ENCODE assay signal across 23 mouse cellular contexts in the genomic region with DNA sequence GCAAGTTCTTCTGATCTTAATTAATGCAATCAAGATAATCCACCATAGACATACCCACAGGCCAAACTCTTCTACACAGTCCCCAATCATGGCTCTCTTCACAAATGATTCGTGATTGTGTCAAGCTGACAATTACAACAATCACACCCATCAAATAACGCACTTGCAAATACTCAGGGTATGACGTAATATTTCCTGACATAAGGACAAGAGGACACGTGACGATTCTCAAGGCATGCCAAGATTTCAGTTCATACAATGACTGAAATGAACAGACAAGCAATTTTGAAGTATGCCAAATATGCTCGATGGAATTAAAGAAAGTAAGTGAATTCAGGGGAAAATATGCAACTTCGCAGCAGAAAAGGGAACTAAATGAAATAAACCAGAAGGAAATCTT.
"Had no signal": no experiment of that assay in that cellular context is flagged by ENCODE, and none has a peak within 500 bp of the region (broad histone marks: within the 10 kb centered on the region; RNA-seq: fewer than 3 reads in every experiment).

No protein-coding gene starts in this region.

- H3K9ac ChIP-seq: hindbrain, embryonic 12.5 days; hindbrain, embryonic 14.5 days; intestine, embryonic 15.5 days; limb, embryonic 13.5 days; limb, embryonic 15.5 days had no signal

- DNase-seq: gastrocnemius, postnatal 14 days; gastrocnemius, postnatal 36 days; heart, adult 2 months; heart, postnatal 10 days; heart, postnatal 4 days; kidney, adult 18-20 months; kidney, adult 8-10 months; kidney, postnatal 10 days; kidney, postnatal 25 days; kidney, postnatal 4 days; layer of hippocampus, postnatal 36 days; left cerebral cortex, postnatal 4 days had no signal

- ATAC-seq: hindbrain, embryonic 16.5 days; inflammation-experienced regulatory T-cells, adult 6 months; intestine, embryonic 15.5 days; intestine, postnatal 0 days had no signal

- H3K27me3 ChIP-seq: hindbrain, embryonic 12.5 days; intestine, embryonic 15.5 days; limb, embryonic 13.5 days; limb, embryonic 15.5 days had no signal

- H3K4me2 ChIP-seq: heart, embryonic 11.5 days; hindbrain, embryonic 12.5 days; hindbrain, embryonic 14.5 days; intestine, embryonic 15.5 days; limb, embryonic 13.5 days; limb, embryonic 15.5 days had no signal

- H3K4me3 ChIP-seq: heart, adult 2 months; hindbrain, embryonic 10.5 days; hindbrain, embryonic 12.5 days; intestine, embryonic 15.5 days; layer of hippocampus, adult 2 months; limb, embryonic 13.5 days; limb, embryonic 15.5 days had no signal

- H3K4me1 ChIP-seq: hindbrain, embryonic 10.5 days; hindbrain, embryonic 12.5 days; intestine, embryonic 15.5 days; limb, embryonic 13.5 days; limb, embryonic 15.5 days had no signal

- H3K36me3 ChIP-seq: hindbrain, embryonic 10.5 days; hindbrain, embryonic 12.5 days; intestine, embryonic 15.5 days; limb, embryonic 13.5 days; limb, embryonic 15.5 days had no signal

- H3K9me3 ChIP-seq: hindbrain, embryonic 10.5 days; hindbrain, embryonic 12.5 days; intestine, embryonic 15.5 days; limb, embryonic 13.5 days; limb, embryonic 15.5 days had no signal

- H3K27ac ChIP-seq: heart, adult 2 months; hindbrain, embryonic 10.5 days; hindbrain, embryonic 12.5 days; hindbrain, embryonic 14.5 days; intestine, embryonic 15.5 days; layer of hippocampus, adult 2 months; limb, embryonic 13.5 days; limb, embryonic 15.5 days had no signal
